Mouse (Mus musculus) stomach, embryonic 16.5 days (tissue): ENCODE results near the gene Gm28372. TPM values are rescaled to one million over a fixed set of nuclear protein-coding genes. Genes with fewer than 3 reads are reported as not detected.
A peak's percentile ranks its signal among the peaks of the same experiment; 100 is the strongest.

ENCODE experiments used
- ATAC-seq: fragments of 200-750 bp; cut with Nextera tagmentation; 2 replicates; pipeline ENCODE4 v1.8.0; 2017; ENCODE audit warnings: moderate number of reproducible peaks, moderate TSS enrichment; ENCODE audit not compliant: insufficient read depth, low FRiP score
- H3K27ac ChIP-seq: fragments of 300-500 bp; sonication (generic); 2 replicates; pipeline ENCODE4 v1.5.1; 2014; ENCODE audit warnings: low read length
- H3K27me3 ChIP-seq: fragments of 300-500 bp; sonication (generic); 2 replicates; pipeline ENCODE4 v1.6.1; 2014; ENCODE audit warnings: low read length, control low read depth, mixed read lengths; ENCODE audit not compliant: control insufficient read depth, insufficient read depth
- H3K36me3 ChIP-seq: fragments of 300-500 bp; sonication (generic); 2 replicates; pipeline ENCODE4 v1.6.1; 2014; ENCODE audit warnings: low read length; ENCODE audit not compliant: control insufficient read depth, insufficient read depth
- H3K4me1 ChIP-seq: fragments of 300-500 bp; sonication (generic); 2 replicates; pipeline ENCODE4 v1.6.1; 2014; ENCODE audit warnings: low read length, control low read depth, mixed read lengths; ENCODE audit not compliant: control insufficient read depth, insufficient read depth
- H3K4me2 ChIP-seq: fragments of 300-500 bp; sonication (generic); 2 replicates; pipeline ENCODE4 v1.6.1; 2014; ENCODE audit warnings: low read depth, low read length, mixed read lengths
- H3K4me3 ChIP-seq: fragments of 300-500 bp; sonication (generic); replicated peaks from 2 replicates; pipeline ENCODE4 v1.5.1; 2014; ENCODE audit warnings: mild to moderate bottlenecking, low read length
- H3K9ac ChIP-seq: fragments of 300-500 bp; sonication (generic); 2 replicates; pipeline ENCODE4 v1.6.1; 2014; ENCODE audit warnings: low read length
- H3K9me3 ChIP-seq: fragments of 300-500 bp; sonication (generic); replicated peaks from 2 replicates; pipeline ENCODE4 v1.6.1; 2016; ENCODE audit warnings: low read length, control low read depth; ENCODE audit not compliant: control insufficient read depth
- WGBS: fragments of 180-500 bp; shearing (Covaris S2); extraction: QIAGEN DNeasy Blood & Tissue Kit; methylation state at CpG from one replicate; pipeline ENCODE4 v1.1.7; 2014; 5-methylcytosine and 5-hydroxymethylcytosine counted together
- polyA plus RNA-seq: library from polyadenylated mRNA; unstranded; fragments of >200 nt; fragmentation: Nextera tagmentation; extraction: Ambion mirVana; gene quantifications from 2 replicates; pipeline ENCODE4 v1.2.1, GENCODE M21; 2015

Gm28372 gene
- polyA plus RNA-seq, 1 experiment from 2014 or later: not detected

DNA sequence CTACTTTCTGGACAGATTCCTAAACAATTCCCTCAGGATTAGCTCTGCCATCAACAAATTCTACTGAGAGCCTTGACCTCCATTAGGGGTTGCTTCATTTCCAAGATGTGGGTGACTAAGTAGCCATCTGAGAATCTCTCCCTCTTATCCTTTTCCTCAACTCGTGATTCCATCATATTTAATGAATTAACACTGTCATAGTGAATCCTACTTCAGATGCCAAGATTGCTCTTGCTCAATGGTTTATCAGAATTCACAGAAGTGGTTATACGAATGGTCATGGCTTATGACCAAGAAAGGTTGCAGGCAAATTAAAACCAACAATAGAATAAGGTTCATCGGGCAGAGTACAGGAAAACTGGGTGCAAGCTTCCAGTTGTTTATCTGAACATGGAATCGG lies 3.1 kb upstream of the Gm28372 start:
- Histone ChIP-seq H3K4me3 (no peak overlapping the region), H3K27me3 (no peaks in the 10 kb centered on the region), H3K36me3 (no peaks in the 10 kb centered on the region), H3K4me2 (no peak overlapping the region), H3K4me1 (peaks cover 13% of the 10 kb centered on the region), H3K9ac (no peak overlapping the region), H3K27ac (no peak overlapping the region), H3K9me3 (no peaks in the 10 kb centered on the region)
- no peak for ATAC-seq
- WGBS: 68% methylated on average over 4 of the region's 4 CpGs

DNA sequence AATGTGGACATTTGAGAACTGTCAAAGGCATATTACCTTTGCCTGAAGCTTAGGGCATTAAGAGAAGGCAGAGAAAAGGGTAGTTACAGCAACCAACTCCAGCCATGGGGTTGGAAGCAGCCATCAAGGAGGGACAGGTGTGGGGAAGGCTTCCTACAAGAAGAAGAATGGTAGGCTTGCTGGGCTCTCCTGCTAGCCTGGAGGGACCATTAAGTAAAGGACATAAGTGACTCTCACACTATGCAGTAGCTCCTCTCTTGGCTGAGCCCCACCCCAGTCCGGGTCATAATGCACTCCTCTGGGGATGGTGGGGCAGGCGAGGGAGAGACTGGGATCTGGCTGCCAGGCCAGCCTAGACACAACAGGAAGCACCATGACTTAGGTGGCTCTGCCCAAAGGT lies 1.1 kb downstream of the Gm28372 start, which contains the start of gene Tmem239:
Gene Tmem239, plus strand, starts transcription at position 301 of the 400 bp plus-strand sequence.
- 76% methylated on average over 2 of the region's 2 CpGs for WGBS
- ATAC-seq: no peak
- H3K27ac ChIP-seq: no peak within 1 kb of the TSS
- no peak within 1 kb of the TSS for H3K4me2 ChIP-seq
- no peaks in the 10 kb centered on the region for H3K9me3 ChIP-seq
- H3K36me3 ChIP-seq: no peaks in the 10 kb centered on the region
- H3K4me3 ChIP-seq: no peak within 1 kb of the TSS
- H3K4me1 ChIP-seq: 0 out of 2 replicates have a peak, but pooled peaks cover 8% of the 10 kb centered on the region
- H3K27me3 ChIP-seq: no peaks in the 10 kb centered on the region
- no peak within 1 kb of the TSS for H3K9ac ChIP-seq

DNA sequence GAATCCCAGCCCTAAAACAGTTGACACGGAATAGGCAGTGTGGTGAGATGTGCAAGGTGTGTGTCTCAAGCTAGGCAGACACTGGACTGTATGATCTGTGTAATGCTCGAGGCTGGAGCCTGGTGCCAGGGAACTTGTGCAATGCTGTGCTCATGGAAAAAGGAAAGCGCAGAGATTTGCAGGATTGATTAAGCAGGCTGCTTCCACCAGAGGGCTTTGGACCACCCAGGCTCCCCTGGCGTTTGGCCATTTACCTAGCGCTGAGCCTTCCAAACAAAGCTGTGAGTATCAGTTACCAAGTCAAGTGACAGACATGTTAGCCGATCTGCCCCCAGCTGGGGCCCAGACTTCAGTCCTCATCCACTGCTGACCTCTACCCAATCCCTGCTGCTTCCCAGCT lies 3.2 kb downstream of the Gm28372 start:
- Histone ChIP-seq H3K4me2 (no peak overlapping the region), H3K27me3 (no peaks in the 10 kb centered on the region), H3K36me3 (no peaks in the 10 kb centered on the region), H3K27ac (no peak overlapping the region), H3K4me1 (0 out of 2 replicates have a peak, but pooled peaks cover 8% of the 10 kb centered on the region), H3K9me3 (no peaks in the 10 kb centered on the region), H3K4me3 (no peak overlapping the region), H3K9ac (no peak overlapping the region)
- WGBS: 8% methylated on average over 6 of the region's 6 CpGs
- ATAC-seq: 0 out of 2 replicates have a peak, but pooled peaks have one; percentile 27

- H3K36me3 ChIP-seq: no peaks in the 10 kb centered on the region
- peak; percentile 78; the same call in 1 of the 2 replicates for ATAC-seq
- WGBS: 38% methylated on average over 16 of the region's 16 CpGs
- no peaks in the 10 kb centered on the region for H3K9me3 ChIP-seq
- 0 out of 2 replicates have a peak, but pooled peaks cover 8% of the 10 kb centered on the region for H3K4me1 ChIP-seq
- no peak overlapping the region for H3K27ac ChIP-seq
- H3K4me2 ChIP-seq: no peak overlapping the region
- no peak overlapping the region for H3K9ac ChIP-seq
- no peaks in the 10 kb centered on the region for H3K27me3 ChIP-seq
- no peak overlapping the region for H3K4me3 ChIP-seq
Observed at GRCm38 (mm10) chr2:130411558-130412495, 6.8 kb downstream of the Gm28372 start.

- 0 out of 2 replicates have a peak, but pooled peaks cover 7% of the 10 kb centered on the region for H3K4me1 ChIP-seq
- WGBS: 66% methylated on average over 3 of the region's 3 CpGs
- H3K4me3 ChIP-seq: no peak overlapping the region
- H3K9me3 ChIP-seq: no peaks in the 10 kb centered on the region
- no peaks in the 10 kb centered on the region for H3K36me3 ChIP-seq
- no peak overlapping the region for H3K4me2 ChIP-seq
- ATAC-seq: no peak
- H3K9ac ChIP-seq: no peak overlapping the region
- no peaks in the 10 kb centered on the region for H3K27me3 ChIP-seq
- no peak overlapping the region for H3K27ac ChIP-seq
Observed at GRCm38 (mm10) chr2:130412775-130413174, 7.7 kb downstream of the Gm28372 start.

GRCm38 (mm10) chr2:130414094-130414856 lies 9.2 kb downstream of the Gm28372 start:
- Histone ChIP-seq H3K4me1 (no peaks in the 10 kb centered on the region), H3K27me3 (no peaks in the 10 kb centered on the region), H3K36me3 (no peaks in the 10 kb centered on the region), H3K9me3 (no peaks in the 10 kb centered on the region), H3K9ac (no peak overlapping the region), H3K27ac (no peak overlapping the region), H3K4me3 (no peak overlapping the region), H3K4me2 (no peak overlapping the region)
- no peak for ATAC-seq
- WGBS: 72% methylated on average over 6 of the region's 6 CpGs

DNA sequence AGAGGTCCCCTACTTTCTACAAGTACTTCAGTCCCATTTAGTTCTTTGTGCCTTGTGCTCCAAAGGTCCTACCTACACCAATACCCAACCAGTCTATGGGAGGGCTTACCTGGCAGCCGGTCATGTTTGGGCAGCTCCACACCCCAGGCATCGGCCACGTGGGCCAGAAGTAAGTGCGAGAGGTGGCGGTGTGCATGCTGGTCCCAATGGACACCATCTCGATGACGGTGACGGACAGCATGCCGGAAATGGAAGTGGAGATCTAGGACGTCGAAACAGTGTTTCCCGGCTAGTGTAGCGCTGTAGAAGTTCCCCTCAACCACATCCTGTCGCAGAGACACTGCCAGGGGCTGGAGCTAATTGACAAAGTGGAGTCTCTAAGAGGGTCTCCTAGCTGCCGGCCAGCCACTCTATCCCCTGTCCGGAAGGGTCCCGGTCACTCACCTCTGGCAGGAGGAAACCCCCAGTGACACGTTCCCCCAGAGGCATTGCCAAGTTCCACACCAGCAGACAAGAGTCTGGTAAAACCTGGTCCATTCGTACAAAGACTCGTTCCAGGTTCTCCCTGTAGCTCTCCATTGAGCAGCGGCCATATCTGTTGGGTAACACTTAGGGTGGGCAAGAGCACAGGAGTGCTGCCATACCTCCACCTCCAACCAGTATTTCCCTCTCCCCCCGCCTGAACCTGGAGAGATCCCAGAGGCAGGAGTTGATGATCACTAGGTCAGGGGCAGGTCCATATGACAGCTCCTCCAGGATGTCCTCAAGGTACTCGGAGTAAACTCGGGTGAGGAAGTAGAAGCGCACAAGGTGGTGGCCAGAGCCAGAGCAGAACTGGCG lies 17.0 kb downstream of the Gm28372 start:
- no peak for ATAC-seq

DNA sequence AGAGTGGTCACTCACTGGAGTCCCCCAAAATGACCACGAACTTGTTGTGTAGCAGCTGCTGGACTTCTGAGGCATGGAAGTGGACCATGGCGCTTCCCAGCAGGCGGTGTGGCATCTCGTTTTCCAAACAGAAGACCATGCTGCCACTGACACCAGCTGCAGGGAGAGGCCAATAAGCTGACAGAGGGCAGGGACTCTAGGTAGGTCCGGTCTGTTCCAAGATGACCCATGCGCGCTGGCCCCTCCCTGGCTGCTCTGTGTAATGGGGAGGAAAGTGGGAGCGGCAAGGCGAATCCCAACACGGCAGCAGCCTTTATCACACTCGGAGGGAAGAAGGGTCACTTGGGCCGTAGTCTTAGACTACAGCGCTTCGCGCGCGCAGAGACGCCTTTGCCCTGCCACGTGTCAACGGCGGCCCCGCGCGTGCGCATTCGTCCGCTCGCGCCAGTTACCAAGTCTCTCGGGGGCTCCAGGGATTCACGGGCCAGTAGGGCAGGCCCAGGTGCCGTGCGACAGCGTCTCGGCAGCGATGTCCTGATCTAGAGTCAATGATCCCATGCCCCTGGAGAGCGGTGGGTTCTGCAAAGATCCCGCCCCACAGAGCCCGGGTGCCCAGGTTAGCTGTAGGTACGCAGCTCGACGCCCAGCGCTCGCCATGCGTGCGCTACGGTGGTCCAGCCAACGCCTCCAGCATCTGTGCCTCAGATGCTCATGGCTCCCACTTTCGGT lies 18.5 kb downstream of the Gm28372 start:
- peaks cover 4% of the 10 kb centered on the region; the same call in 1 of the 2 replicates for H3K36me3 ChIP-seq
- H3K4me3 ChIP-seq: peak overlapping the region; percentile 89
- no peaks in the 10 kb centered on the region for H3K9me3 ChIP-seq
- peaks cover 17% of the 10 kb centered on the region for H3K4me1 ChIP-seq
- no peaks in the 10 kb centered on the region for H3K27me3 ChIP-seq
- H3K27ac ChIP-seq: peak overlapping the region; percentile 92
- H3K4me2 ChIP-seq: peak overlapping the region; percentile 94
- H3K9ac ChIP-seq: peak overlapping the region; percentile 93
- WGBS: 13% methylated on average over 49 of the region's 49 CpGs
- ATAC-seq: peak; percentile 63

More for the DNA sequence above, 17.0 kb downstream of the Gm28372 start:
- Histone ChIP-seq H3K27me3 (no peaks in the 10 kb centered on the region), H3K4me3 (no peak overlapping the region), H3K4me2 (no peak overlapping the region), H3K9me3 (no peaks in the 10 kb centered on the region), H3K4me1 (peaks cover 14% of the 10 kb centered on the region), H3K36me3 (peaks cover 4% of the 10 kb centered on the region; the same call in 1 of the 2 replicates), H3K27ac (no peak overlapping the region), H3K9ac (no peak overlapping the region)
- 95% methylated on average over 26 of the region's 26 CpGs for WGBS
